Mouse (Mus musculus): ENCODE data around the gene Anapc4. TPM values are rescaled to one million over a fixed set of nuclear protein-coding genes. Genes with fewer than 3 reads are reported as not detected.

The Anapc4 gene
- polyA plus RNA-seq, 1 experiment: 24.5 TPM

GRCm38 (mm10) chr5:52868918-52869703 lies 35.3 kb downstream of the Anapc4 start:
- no peak for TF ChIP-seq POLR2A (IDR thresholded peaks at IDR 0.05; ENCODE audit: low read depth, low read length)
- TF ChIP-seq CTCF (conservative IDR thresholded peaks at IDR 0.05; ENCODE audit: insufficient read depth, insufficient read length, low read depth, low read length): no peak
- no peaks in the 10 kb centered on the region for H3K4me1 ChIP-seq (ENCODE audit: control insufficient read depth, insufficient read depth, low read length)
- DNase-seq: no peak
- H3K4me3 ChIP-seq (ENCODE audit: insufficient read depth, low read depth, low read length): no peak overlapping the region
- 59% methylated on average over 12 of the region's 12 CpGs for WGBS
- no peak overlapping the region for H3K27ac ChIP-seq (ENCODE audit: insufficient read depth, low read depth, low read length)
- H3K27me3 ChIP-seq (replicated peaks; ENCODE audit: control insufficient read depth, insufficient read depth, low read length): no peaks in the 10 kb centered on the region
- H3K36me3 ChIP-seq (ENCODE audit: control insufficient read depth, insufficient read depth, low read length): peaks cover 2% of the 10 kb centered on the region; the same call in 1 of the 2 replicates

DNA sequence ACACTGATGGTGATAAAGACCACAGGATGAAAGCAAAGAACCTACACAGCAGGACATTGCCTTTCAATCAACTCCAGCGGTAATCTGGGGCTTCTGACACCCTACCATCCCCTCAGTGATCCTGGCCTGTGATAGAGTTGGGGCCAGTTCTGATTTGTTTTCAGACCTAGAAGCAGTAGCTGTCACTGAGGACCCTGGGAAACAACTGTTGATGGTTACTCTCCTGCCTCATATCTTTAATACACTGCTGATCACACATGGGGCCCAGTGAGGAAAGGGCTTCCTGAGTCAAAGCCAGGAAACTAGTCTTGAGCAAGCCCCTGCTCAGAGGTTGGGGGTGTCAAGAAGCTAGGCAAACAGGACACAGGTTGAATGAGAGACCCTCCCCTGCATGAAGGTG lies 37.6 kb downstream of the Anapc4 start:
- Histone ChIP-seq H3K4me1 (ENCODE audit: control insufficient read depth, insufficient read depth, low read length) (no peaks in the 10 kb centered on the region), H3K36me3 (ENCODE audit: control insufficient read depth, insufficient read depth, low read length) (peaks cover 2% of the 10 kb centered on the region; the same call in 1 of the 2 replicates), H3K27me3 (replicated peaks; ENCODE audit: control insufficient read depth, insufficient read depth, low read length) (no peaks in the 10 kb centered on the region), H3K4me3 (ENCODE audit: insufficient read depth, low read depth, low read length) (no peak overlapping the region), H3K27ac (ENCODE audit: insufficient read depth, low read depth, low read length) (no peak overlapping the region)
- no peak for DNase-seq
- no peak for TF ChIP-seq POLR2A (IDR thresholded peaks at IDR 0.05; ENCODE audit: low read depth, low read length)
- TF ChIP-seq CTCF (conservative IDR thresholded peaks at IDR 0.05; ENCODE audit: insufficient read depth, insufficient read length, low read depth, low read length): no peak
- 75% methylated on average over 1 of the region's 1 CpGs for WGBS

- TF ChIP-seq CTCF (conservative IDR thresholded peaks at IDR 0.05; ENCODE audit: insufficient read depth, insufficient read length, low read depth, low read length) (no peak), POLR2A (IDR thresholded peaks at IDR 0.05; ENCODE audit: low read depth, low read length) (no peak)
- Histone ChIP-seq H3K27me3 (replicated peaks; ENCODE audit: control insufficient read depth, insufficient read depth, low read length) (no peaks in the 10 kb centered on the region), H3K4me1 (ENCODE audit: control insufficient read depth, insufficient read depth, low read length) (no peaks in the 10 kb centered on the region), H3K36me3 (ENCODE audit: control insufficient read depth, insufficient read depth, low read length) (no peaks in the 10 kb centered on the region; the same call in 1 of the 2 replicates), H3K4me3 (ENCODE audit: insufficient read depth, low read depth, low read length) (no peak overlapping the region), H3K27ac (ENCODE audit: insufficient read depth, low read depth, low read length) (no peak overlapping the region)
- DNase-seq: no peak
- 96% methylated on average over 13 of the region's 13 CpGs for WGBS
These were observed 38.2 kb downstream of the Anapc4 start for GRCm38 (mm10) chr5:52871986-52872385.

- Histone ChIP-seq H3K27me3 (replicated peaks; ENCODE audit: control insufficient read depth, insufficient read depth, low read length) (no peaks in the 10 kb centered on the region), H3K36me3 (ENCODE audit: control insufficient read depth, insufficient read depth, low read length) (no peaks in the 10 kb centered on the region), H3K4me3 (ENCODE audit: insufficient read depth, low read depth, low read length) (no peak overlapping the region), H3K4me1 (ENCODE audit: control insufficient read depth, insufficient read depth, low read length) (no peaks in the 10 kb centered on the region), H3K27ac (ENCODE audit: insufficient read depth, low read depth, low read length) (no peak overlapping the region)
- peak; percentile 71 for DNase-seq
- WGBS: 3% methylated on average over 12 of the region's 14 CpGs
- no peak for TF ChIP-seq POLR2A (IDR thresholded peaks at IDR 0.05; ENCODE audit: low read depth, low read length)
- peak; percentile 88 for TF ChIP-seq CTCF (conservative IDR thresholded peaks at IDR 0.05; ENCODE audit: insufficient read depth, insufficient read length, low read depth, low read length)
These were observed 45.0 kb downstream of the Anapc4 start for GRCm38 (mm10) chr5:52878847-52879246.

GRCm38 (mm10) chr5:52879926-52880325 lies 46.1 kb downstream of the Anapc4 start:
- Histone ChIP-seq H3K4me3 (ENCODE audit: insufficient read depth, low read depth, low read length) (no peak overlapping the region), H3K27ac (ENCODE audit: insufficient read depth, low read depth, low read length) (no peak overlapping the region), H3K36me3 (ENCODE audit: control insufficient read depth, insufficient read depth, low read length) (no peaks in the 10 kb centered on the region), H3K27me3 (replicated peaks; ENCODE audit: control insufficient read depth, insufficient read depth, low read length) (no peaks in the 10 kb centered on the region), H3K4me1 (ENCODE audit: control insufficient read depth, insufficient read depth, low read length) (no peaks in the 10 kb centered on the region)
- TF ChIP-seq CTCF (conservative IDR thresholded peaks at IDR 0.05; ENCODE audit: insufficient read depth, insufficient read length, low read depth, low read length) (no peak), POLR2A (IDR thresholded peaks at IDR 0.05; ENCODE audit: low read depth, low read length) (no peak)
- WGBS: 93% methylated on average over 6 of the region's 6 CpGs
- DNase-seq: no peak

- no peaks in the 10 kb centered on the region for H3K36me3 ChIP-seq (ENCODE audit: control insufficient read depth, insufficient read depth, low read length)
- H3K27me3 ChIP-seq (replicated peaks; ENCODE audit: control insufficient read depth, insufficient read depth, low read length): no peaks in the 10 kb centered on the region
- WGBS: 63% methylated on average over 2 of the region's 2 CpGs
- H3K4me1 ChIP-seq (ENCODE audit: control insufficient read depth, insufficient read depth, low read length): no peaks in the 10 kb centered on the region
- no peak for DNase-seq
- H3K4me3 ChIP-seq (ENCODE audit: insufficient read depth, low read depth, low read length): no peak overlapping the region
- no peak for TF ChIP-seq POLR2A (IDR thresholded peaks at IDR 0.05; ENCODE audit: low read depth, low read length)
- no peak overlapping the region for H3K27ac ChIP-seq (ENCODE audit: insufficient read depth, low read depth, low read length)
These were observed 48.6 kb downstream of the Anapc4 start for GRCm38 (mm10) chr5:52882446-52882845.

DNA sequence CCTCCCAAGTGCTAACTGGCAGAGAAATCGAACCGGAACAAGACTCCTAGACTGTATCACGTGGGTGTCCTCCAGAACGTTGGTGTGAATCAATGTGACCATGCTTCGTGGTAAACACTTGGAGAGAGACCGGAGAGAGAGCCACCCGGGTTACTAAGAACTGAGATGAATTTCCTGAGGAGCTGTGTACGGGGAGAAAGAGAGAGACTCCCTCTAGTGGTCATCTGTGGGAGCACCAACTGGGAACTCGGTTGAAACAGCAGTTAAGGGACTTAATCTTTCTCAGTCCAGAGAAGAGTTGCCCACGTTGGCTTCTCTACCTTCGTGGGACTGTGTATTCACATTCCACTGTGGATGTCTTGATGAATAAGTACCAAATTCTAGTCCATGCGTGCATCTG lies 53.3 kb downstream of the Anapc4 start:
- Histone ChIP-seq H3K27ac (ENCODE audit: insufficient read depth, low read depth, low read length) (no peak overlapping the region), H3K36me3 (ENCODE audit: control insufficient read depth, insufficient read depth, low read length) (no peaks in the 10 kb centered on the region), H3K4me1 (ENCODE audit: control insufficient read depth, insufficient read depth, low read length) (no peaks in the 10 kb centered on the region), H3K27me3 (replicated peaks; ENCODE audit: control insufficient read depth, insufficient read depth, low read length) (no peaks in the 10 kb centered on the region), H3K4me3 (ENCODE audit: insufficient read depth, low read depth, low read length) (no peak overlapping the region)
- peak; percentile 66 for DNase-seq
- TF ChIP-seq CTCF (conservative IDR thresholded peaks at IDR 0.05; ENCODE audit: insufficient read depth, insufficient read length, low read depth, low read length) (peak; percentile 63), POLR2A (IDR thresholded peaks at IDR 0.05; ENCODE audit: low read depth, low read length) (no peak)
- 49% methylated on average over 12 of the region's 12 CpGs for WGBS
